Mouse (Mus musculus): ENCODE results near the gene Atg9b.

Gene Atg9b

GRCm38 (mm10) chr5:24348128-24348527 is 43.8 kb downstream of the Atg9b start:
- no peak for DNase-seq (ENCODE audit: low read depth)

- DNase-seq (ENCODE audit: low read depth): no peak
These were observed 44.6 kb downstream of the Atg9b start for GRCm38 (mm10) chr5:24347186-24347875.

- DNase-seq (ENCODE audit: low read depth): no peak
These were observed 45.6 kb downstream of the Atg9b start for GRCm38 (mm10) chr5:24346313-24346712.

- DNase-seq (ENCODE audit: low read depth): no peak
These were observed 47.4 kb downstream of the Atg9b start for GRCm38 (mm10) chr5:24344477-24345051.

GRCm38 (mm10) chr5:24343977-24344436 is 47.9 kb downstream of the Atg9b start:
- no peak for DNase-seq (ENCODE audit: low read depth)

GRCm38 (mm10) chr5:24343379-24343778 is 48.6 kb downstream of the Atg9b start:
- no peak for DNase-seq (ENCODE audit: low read depth)

DNA sequence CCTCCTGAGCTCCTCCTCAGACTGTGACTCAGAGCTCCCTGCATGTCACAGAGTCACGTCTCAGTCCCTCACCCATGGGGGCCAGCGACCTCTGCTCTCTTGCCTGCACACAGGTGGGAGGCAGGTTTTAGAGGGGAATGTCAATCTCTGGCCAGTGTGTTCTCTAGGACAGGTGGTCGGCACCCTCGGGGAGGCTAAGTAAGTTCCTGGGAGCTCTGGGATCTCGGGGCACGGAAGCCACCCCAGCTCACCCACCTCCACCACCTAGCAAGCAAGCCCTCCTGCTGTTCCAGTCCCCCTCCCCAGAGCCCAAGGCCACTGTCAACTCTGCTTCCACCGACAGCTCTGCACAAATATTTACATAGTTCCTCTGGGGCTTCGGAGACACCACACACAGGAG is 49.0 kb downstream of the Atg9b start:
- no peak for DNase-seq (ENCODE audit: low read depth)

DNA sequence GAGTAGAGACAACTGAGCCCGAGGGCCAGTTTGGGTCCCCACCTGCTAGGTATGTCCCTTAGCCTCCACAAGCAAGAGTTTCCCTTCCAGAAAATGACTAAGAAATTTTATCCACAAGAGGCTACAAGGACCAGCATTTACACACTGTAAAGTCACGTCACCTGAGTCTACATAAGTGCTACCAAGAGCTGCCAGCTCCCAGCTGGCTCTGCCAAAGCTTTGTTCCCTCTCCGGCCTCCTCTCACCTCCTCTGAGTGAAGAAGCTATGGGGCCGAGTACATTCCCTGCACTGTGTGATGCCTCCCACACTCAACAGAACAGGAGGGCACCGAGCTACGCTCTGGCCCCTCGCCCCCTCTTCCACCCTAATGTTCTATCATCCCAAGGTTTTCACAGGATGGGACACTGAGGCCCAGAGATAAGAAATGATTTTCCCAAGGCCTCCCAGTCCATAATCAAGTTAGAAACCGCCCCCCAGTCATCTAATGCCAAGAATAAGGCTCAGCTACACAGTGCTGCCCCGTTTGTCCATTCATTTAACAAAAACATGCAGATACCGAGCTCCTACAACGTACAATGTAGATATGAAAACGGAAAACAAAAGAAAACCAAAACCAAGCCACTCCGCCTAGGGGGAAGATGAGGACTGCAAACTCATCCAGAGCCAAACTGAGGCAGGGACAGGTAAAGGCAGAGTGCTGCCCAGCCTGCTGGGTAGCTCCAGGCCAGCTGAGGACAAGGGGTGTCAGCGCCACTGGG is 49.6 kb downstream of the Atg9b start:
- no peak for DNase-seq (ENCODE audit: low read depth)

GRCm38 (mm10) chr5:24337821-24338220 is 54.1 kb downstream of the Atg9b start:
- DNase-seq (ENCODE audit: low read depth): peak; percentile 55

DNA sequence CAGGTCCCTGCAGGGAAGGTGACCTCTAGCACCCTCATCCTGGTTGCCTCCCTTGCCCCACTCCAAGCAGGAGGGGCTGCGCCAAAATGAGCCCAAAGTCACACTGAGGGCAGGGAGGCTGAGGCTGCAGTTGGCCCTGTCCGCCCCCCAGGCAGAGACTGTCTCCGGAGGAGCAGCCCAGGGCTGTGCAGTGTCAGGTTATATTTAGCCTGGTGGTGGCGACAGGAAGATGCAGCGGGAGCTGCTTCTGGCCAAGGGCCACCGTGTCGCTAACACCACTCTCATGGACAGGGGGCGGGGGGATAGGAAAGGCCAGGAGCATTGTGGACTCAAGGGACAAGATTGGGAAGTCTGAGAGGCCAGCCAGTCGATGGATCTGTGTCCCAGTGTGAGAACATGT is 54.6 kb downstream of the Atg9b start:
- peak; percentile 42 for DNase-seq (ENCODE audit: low read depth)

DNA sequence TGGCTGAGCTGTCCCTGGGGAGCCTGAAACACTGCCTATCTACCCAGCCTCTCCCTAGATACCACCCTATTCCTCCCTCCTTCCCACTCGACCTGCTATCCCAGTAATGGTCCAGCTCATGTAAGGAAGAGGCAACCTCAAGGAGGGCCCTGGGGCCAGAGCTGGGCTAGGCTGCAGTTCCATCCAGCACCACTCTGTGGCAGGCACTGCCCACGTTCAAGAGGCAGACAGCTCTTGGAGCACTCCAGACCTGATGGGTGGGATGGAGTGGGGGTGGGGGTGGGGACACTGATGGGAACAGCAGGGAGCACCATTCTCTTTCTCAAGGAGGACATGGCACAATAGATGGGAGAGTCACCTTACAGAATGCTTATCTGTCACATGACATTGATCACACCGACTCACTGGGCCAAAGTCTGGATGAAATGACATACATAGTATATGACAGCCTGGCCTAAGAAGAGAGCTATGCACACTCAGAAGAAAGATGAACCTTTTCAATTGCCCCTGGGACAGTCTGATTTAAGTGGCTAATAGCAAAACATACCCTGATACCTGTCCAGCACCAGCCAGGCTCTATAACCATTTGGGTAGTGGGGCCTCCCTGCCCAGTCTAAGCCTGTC is 55.9 kb downstream of the Atg9b start:
- DNase-seq (ENCODE audit: low read depth): peak; percentile 45

- DNase-seq (ENCODE audit: low read depth): no peak
These were observed 57.2 kb downstream of the Atg9b start for GRCm38 (mm10) chr5:24334749-24335148.
